Mouse (Mus musculus) MEL (cell line): ENCODE measurements at regions not wholly inside any gene's neighbourhood (a gene's known extent, or its start where the extent isn't known, plus 50 kb on each side); places are given as distances from the start of the nearest gene placed in this dataset.

Source experiments
- DNase-seq: peaks from one replicate; pipeline ENCODE4 v3.0.0; 2011; ENCODE audit warnings: low read depth, low spot score
- H3K27ac ChIP-seq: 2 replicates; pipeline ENCODE4 v1.5.1; 2012; ENCODE audit warnings: low read depth, mild to moderate bottlenecking, control low read depth, low read length, moderate library complexity; ENCODE audit not compliant: control insufficient read depth
- H3K27me3 ChIP-seq, 2 experiments: fragments of 150-350 bp in 1 of 2; sonication (generic) in 1 of 2; 2 replicates each; pipeline ENCODE4 v1.6.1; 2012; ENCODE audit warnings: low read length in 2 of 2, mild to moderate bottlenecking in 2 of 2, improper control_type of control experiment in 1 of 2, moderate library complexity in 1 of 2; ENCODE audit not compliant: insufficient read depth in 2 of 2, control insufficient read depth in 1 of 2
- H3K36me3 ChIP-seq, 2 experiments: 2 replicates each; pipeline ENCODE4 v1.6.1; 2012 to 2014; ENCODE audit warnings: low read length in 2 of 2, improper control_type of control experiment in 1 of 2, inconsistent platforms in 1 of 2, mild to moderate bottlenecking in 1 of 2; ENCODE audit not compliant: insufficient read depth in 2 of 2, control insufficient read depth in 1 of 2
- H3K4me1 ChIP-seq, 2 experiments: fragments of 150-350 bp in 1 of 2; sonication (generic) in 1 of 2; 2 replicates each; pipeline ENCODE4 v1.6.1; 2012; ENCODE audit warnings: low read length in 2 of 2, improper control_type of control experiment in 1 of 2, mild to moderate bottlenecking in 1 of 2; ENCODE audit not compliant: insufficient read depth in 2 of 2, control insufficient read depth in 1 of 2
- H3K4me3 ChIP-seq, 2 experiments: fragments of 150-350 bp in 1 of 2; sonication (generic) in 1 of 2; 2 replicates each; pipeline ENCODE4 v1.5.1; 2012; ENCODE audit warnings: low read depth in 2 of 2, low read length in 2 of 2, mild to moderate bottlenecking in 2 of 2, moderate library complexity in 2 of 2, control low read depth in 1 of 2, improper control_type of control experiment in 1 of 2; ENCODE audit not compliant: control insufficient read depth in 1 of 2, insufficient read depth in 1 of 2
- H3K79me2 ChIP-seq: 2 replicates; pipeline ENCODE4 v1.6.1; 2012; ENCODE audit warnings: mild to moderate bottlenecking, low read length, moderate library complexity; ENCODE audit not compliant: control insufficient read depth, poor library complexity, insufficient read depth
- H3K9ac ChIP-seq: 2 replicates; pipeline ENCODE4 v1.6.1; 2012; ENCODE audit warnings: low read depth, mild to moderate bottlenecking, control low read depth, low read length, moderate library complexity; ENCODE audit not compliant: control insufficient read depth, poor library complexity, severe bottlenecking
- H3K9me3 ChIP-seq: fragments of 150-350 bp; sonication (generic); replicated peaks from 2 replicates; pipeline ENCODE4 v1.6.1; 2012; ENCODE audit warnings: mild to moderate bottlenecking, low read length, improper control_type of control experiment, moderate library complexity; ENCODE audit not compliant: insufficient read depth
- BHLHE40 ChIP-seq: IDR thresholded peaks from 2 replicates; pipeline ENCODE4 v1.6.1; 2012; ENCODE audit warnings: low read depth, mild to moderate bottlenecking, inconsistent platforms, low read length, improper control_type of control experiment, borderline replicate concordance
- CHD1 ChIP-seq: IDR thresholded peaks from 2 replicates; pipeline ENCODE4 v1.6.1; 2012; ENCODE audit warnings: low read depth, mild to moderate bottlenecking, inconsistent platforms, low read length, improper control_type of control experiment
- CHD2 ChIP-seq: IDR thresholded peaks from 2 replicates; pipeline ENCODE4 v1.6.1; 2011; ENCODE audit warnings: low read length, improper control_type of control experiment
- CTCF ChIP-seq, 3 experiments: IDR thresholded peaks in 2 of 3; conservative IDR thresholded peaks in 1 of 3; 2 replicates each; pipeline ENCODE4 v1.5.1; 2011 to 2012; ENCODE audit warnings: low read length in 3 of 3, low read depth in 2 of 3, mild to moderate bottlenecking in 2 of 3, improper control_type of control experiment in 1 of 3, inconsistent platforms in 1 of 3, mixed read lengths in 1 of 3, moderate library complexity in 1 of 3; ENCODE audit not compliant: control insufficient read depth in 1 of 3, insufficient read depth in 1 of 3, poor library complexity in 1 of 3, severe bottlenecking in 1 of 3
- E2F4 ChIP-seq: IDR thresholded peaks from 2 replicates; pipeline ENCODE4 v1.6.1; 2011; ENCODE audit warnings: low read depth, low read length, improper control_type of control experiment, borderline replicate concordance
- ELF1 ChIP-seq: IDR thresholded peaks from 2 replicates; pipeline ENCODE4 v1.6.1; 2014; ENCODE audit warnings: low read depth, mild to moderate bottlenecking, inconsistent platforms, low read length, improper control_type of control experiment, moderate library complexity
- EP300 ChIP-seq, 2 experiments: IDR thresholded peaks; 2 replicates each; pipeline ENCODE4 v1.6.1; 2011; ENCODE audit warnings: improper control_type of control experiment in 2 of 2, low read length in 2 of 2, low read depth in 1 of 2, mild to moderate bottlenecking in 1 of 2
- ETS1 ChIP-seq: IDR thresholded peaks from 2 replicates; pipeline ENCODE4 v1.6.1; 2012; ENCODE audit warnings: low read depth, mild to moderate bottlenecking, inconsistent platforms, low read length, improper control_type of control experiment, moderate library complexity
- GABPA ChIP-seq: IDR thresholded peaks from 2 replicates; pipeline ENCODE4 v1.6.1; 2012; ENCODE audit warnings: low read depth, mild to moderate bottlenecking, inconsistent platforms, low read length, improper control_type of control experiment, moderate library complexity
- GATA1 ChIP-seq: IDR thresholded peaks from 2 replicates; pipeline ENCODE4 v1.6.1; 2011; ENCODE audit warnings: low read depth, low read length, improper control_type of control experiment
- HCFC1 ChIP-seq: IDR thresholded peaks from 2 replicates; pipeline ENCODE4 v1.6.1; 2012; ENCODE audit warnings: low read depth, mild to moderate bottlenecking, inconsistent platforms, low read length, improper control_type of control experiment, moderate library complexity
- JUND ChIP-seq: IDR thresholded peaks from 2 replicates; pipeline ENCODE4 v1.6.1; 2011; ENCODE audit warnings: low read depth, mild to moderate bottlenecking, improper control_type of control experiment, low read length
- KAT2A ChIP-seq: conservative IDR thresholded peaks from 2 replicates; pipeline ENCODE4 v1.6.1; 2012; ENCODE audit warnings: low read depth, low read length, improper control_type of control experiment, inconsistent platforms
- MAFK ChIP-seq: IDR thresholded peaks from 2 replicates; pipeline ENCODE4 v1.6.1; 2011; ENCODE audit warnings: low read depth, mild to moderate bottlenecking, low read length, improper control_type of control experiment, borderline replicate concordance
- MAX ChIP-seq: IDR thresholded peaks from 2 replicates; pipeline ENCODE4 v1.6.1; 2011; ENCODE audit warnings: low read length, improper control_type of control experiment
- MAZ ChIP-seq: IDR thresholded peaks from 2 replicates; pipeline ENCODE4 v1.6.1; 2012; ENCODE audit warnings: low read depth, mild to moderate bottlenecking, inconsistent platforms, low read length, improper control_type of control experiment
- MEF2A ChIP-seq: IDR thresholded peaks from 2 replicates; pipeline ENCODE4 v1.6.1; 2014; ENCODE audit warnings: low read depth, mild to moderate bottlenecking, inconsistent platforms, low read length, improper control_type of control experiment; ENCODE audit not compliant: poor library complexity, insufficient replicate concordance, severe bottlenecking; ENCODE audit errors: extremely low read depth
- MXI1 ChIP-seq: IDR thresholded peaks from 2 replicates; pipeline ENCODE4 v1.6.1; 2011; ENCODE audit warnings: mild to moderate bottlenecking, low read depth, low read length, improper control_type of control experiment
- MYB ChIP-seq: IDR thresholded peaks from 2 replicates; pipeline ENCODE4 v1.6.1; 2011; ENCODE audit warnings: mild to moderate bottlenecking, low read depth, low read length, improper control_type of control experiment
- MYC ChIP-seq: IDR thresholded peaks from 2 replicates; pipeline ENCODE4 v1.6.1; 2011; ENCODE audit warnings: low read depth, mild to moderate bottlenecking, low read length, improper control_type of control experiment, moderate library complexity
- NRF1 ChIP-seq: IDR thresholded peaks from 2 replicates; pipeline ENCODE4 v1.6.1; 2014; ENCODE audit warnings: low read depth, mild to moderate bottlenecking, inconsistent platforms, low read length, improper control_type of control experiment, moderate library complexity; ENCODE audit not compliant: poor library complexity, insufficient read depth, severe bottlenecking
- POLR2A ChIP-seq, 2 experiments: IDR thresholded peaks; 2 replicates each; pipeline ENCODE4 v1.6.1; 2011 to 2012; ENCODE audit warnings: low read length in 2 of 2, mild to moderate bottlenecking in 2 of 2, control low read depth in 1 of 2, improper control_type of control experiment in 1 of 2, low read depth in 1 of 2, moderate library complexity in 1 of 2; ENCODE audit not compliant: control insufficient read depth in 1 of 2, insufficient read depth in 1 of 2, poor library complexity in 1 of 2
- POLR2AphosphoS2 ChIP-seq: IDR thresholded peaks from 2 replicates; pipeline ENCODE4 v1.6.1; 2011; ENCODE audit warnings: low read length, improper control_type of control experiment
- POLR2AphosphoS5 ChIP-seq: IDR thresholded peaks from 2 replicates; pipeline ENCODE4 v1.6.1; 2012; ENCODE audit warnings: low read depth, borderline replicate concordance, mild to moderate bottlenecking, inconsistent platforms, low read length, moderate library complexity, mixed read lengths
- RAD21 ChIP-seq: IDR thresholded peaks from 2 replicates; pipeline ENCODE4 v1.6.1; 2011; ENCODE audit warnings: mild to moderate bottlenecking, low read depth, low read length, improper control_type of control experiment
- RCOR1 ChIP-seq: IDR thresholded peaks from 2 replicates; pipeline ENCODE4 v1.6.1; 2012; ENCODE audit warnings: low read depth, mild to moderate bottlenecking, inconsistent platforms, low read length, improper control_type of control experiment
- SIN3A ChIP-seq: IDR thresholded peaks from 2 replicates; pipeline ENCODE4 v1.6.1; 2012; ENCODE audit warnings: low read length, improper control_type of control experiment, inconsistent platforms
- SMC3 ChIP-seq: IDR thresholded peaks from 2 replicates; pipeline ENCODE4 v1.6.1; 2011; ENCODE audit warnings: low read depth, low read length, improper control_type of control experiment
- TAL1 ChIP-seq: IDR thresholded peaks from 2 replicates; pipeline ENCODE4 v1.6.1; 2012; ENCODE audit warnings: mild to moderate bottlenecking, inconsistent platforms, low read length, moderate library complexity, mixed read lengths
- TBP ChIP-seq: IDR thresholded peaks from 2 replicates; pipeline ENCODE4 v1.8.0; 2011; ENCODE audit warnings: low read depth, low read length, improper control_type of control experiment
- TCF12 ChIP-seq: IDR thresholded peaks from 2 replicates; pipeline ENCODE4 v1.6.1; 2014; ENCODE audit warnings: low read depth, mild to moderate bottlenecking, inconsistent platforms, low read length, improper control_type of control experiment, moderate library complexity
- UBTF ChIP-seq: IDR thresholded peaks from 2 replicates; pipeline ENCODE4 v1.6.1; 2012; ENCODE audit warnings: low read depth, mild to moderate bottlenecking, inconsistent platforms, low read length, improper control_type of control experiment, moderate library complexity, borderline replicate concordance; ENCODE audit not compliant: insufficient read depth
- USF1 ChIP-seq: IDR thresholded peaks from 2 replicates; pipeline ENCODE4 v1.6.1; 2014; ENCODE audit warnings: low read depth, mild to moderate bottlenecking, inconsistent platforms, low read length, improper control_type of control experiment, moderate library complexity
- USF2 ChIP-seq, 2 experiments: IDR thresholded peaks; 2 replicates each; pipeline ENCODE4 v1.6.1; 2011 to 2012; ENCODE audit warnings: improper control_type of control experiment in 2 of 2, low read length in 2 of 2, borderline replicate concordance in 1 of 2, inconsistent platforms in 1 of 2, low read depth in 1 of 2, mild to moderate bottlenecking in 1 of 2; ENCODE audit not compliant: insufficient read depth in 1 of 2
- ZC3H11A ChIP-seq: IDR thresholded peaks from 2 replicates; pipeline ENCODE4 v1.6.1; 2012; ENCODE audit warnings: low read depth, mild to moderate bottlenecking, inconsistent platforms, low read length, improper control_type of control experiment
- ZKSCAN1 ChIP-seq: IDR thresholded peaks from 2 replicates; pipeline ENCODE4 v1.6.1; 2012; ENCODE audit warnings: low read depth, mild to moderate bottlenecking, inconsistent platforms, low read length, improper control_type of control experiment, moderate library complexity
- ZMIZ1 ChIP-seq: IDR thresholded peaks from 2 replicates; pipeline ENCODE4 v1.6.1; 2012; ENCODE audit warnings: low read depth, mild to moderate bottlenecking, inconsistent platforms, low read length, improper control_type of control experiment, moderate library complexity
- ZNF384 ChIP-seq: IDR thresholded peaks from 2 replicates; pipeline ENCODE4 v1.6.1; 2012; ENCODE audit warnings: low read depth, mild to moderate bottlenecking, inconsistent platforms, low read length, improper control_type of control experiment

- peak overlapping the region; percentile 41 for H3K9ac ChIP-seq
- no peaks in the 10 kb centered on the region for H3K9me3 ChIP-seq
- peaks cover 0 to 41% of the 10 kb centered on the region in 2 experiments; a peak in 2 of 4 replicates for H3K36me3 ChIP-seq
- peak overlapping the region; percentile 12 to 23; a peak in 3 of 4 replicates for H3K4me3 ChIP-seq
- H3K4me1 ChIP-seq: peaks cover 17 to 48% of the 10 kb centered on the region in 2 experiments
- peak overlapping the region; percentile 95 for H3K27ac ChIP-seq
- H3K79me2 ChIP-seq: no peaks in the 10 kb centered on the region
- H3K27me3 ChIP-seq: no peaks in the 10 kb centered on the region
- DNase-seq: peak; percentile 83
- TF ChIP-seq CHD2 (no peak), ZC3H11A (no peak), MYC (peak; percentile 21; the same call in 1 of the 2 replicates), NRF1 (no peak), HCFC1 (no peak), MYB (no peak), EP300 (IDR thresholded peaks at IDR 0.05; ENCODE audit: low read depth in 1 of 2, low read length in 2 of 2) (peak; percentile 81 to 87), KAT2A (no peak), MXI1 (no peak), UBTF (no peak), MAZ (no peak), POLR2AphosphoS2 (no peak), ELF1 (peak; percentile 40; the same call in 1 of the 2 replicates), SMC3 (no peak), RAD21 (no peak), CHD1 (no peak), ZKSCAN1 (no peak), MEF2A (no peak), E2F4 (no peak), CTCF (IDR thresholded peaks at IDR 0.05 in 2 of 3, conservative IDR thresholded peaks at IDR 0.05 in 1 of 3; ENCODE audit: control insufficient read depth in 1 of 3, insufficient read depth in 1 of 3, low read depth in 2 of 3, low read length in 3 of 3, poor library complexity in 1 of 3, severe bottlenecking in 1 of 3) (no peak), SIN3A (peak; percentile 68), ZMIZ1 (no peak), MAFK (no peak), GATA1 (peak; percentile 93), TBP (0 out of 2 replicates have a peak, but pooled peaks have one; percentile 31), USF2 (IDR thresholded peaks at IDR 0.05; ENCODE audit: borderline replicate concordance in 1 of 2, insufficient read depth in 1 of 2, low read depth in 1 of 2, low read length in 2 of 2) (no peak), RCOR1 (peak; percentile 49; the same call in 1 of the 2 replicates), GABPA (no peak), ZNF384 (no peak), JUND (peak; percentile 72; the same call in 1 of the 2 replicates), BHLHE40 (no peak), MAX (no peak), POLR2AphosphoS5 (no peak), TAL1 (peak; percentile 81), ETS1 (peak; percentile 99), POLR2A (IDR thresholded peaks at IDR 0.05; ENCODE audit: control insufficient read depth in 1 of 2, insufficient read depth in 1 of 2, low read depth in 1 of 2, low read length in 2 of 2, poor library complexity in 1 of 2) (no peak), USF1 (no peak), TCF12 (peak; percentile 86)
These were observed 220.1 kb downstream of the Pik3r1 start for GRCm38 (mm10) chr13:101547887-101548286.
